Mouse (Mus musculus): ENCODE data around the gene Emc8. TPM values are rescaled to one million over a fixed set of nuclear protein-coding genes. Genes with fewer than 3 reads are reported as not detected.

Emc8 gene
- total RNA-seq, 1 experiment from 2014 or later, result 21.1 TPM

DNA sequence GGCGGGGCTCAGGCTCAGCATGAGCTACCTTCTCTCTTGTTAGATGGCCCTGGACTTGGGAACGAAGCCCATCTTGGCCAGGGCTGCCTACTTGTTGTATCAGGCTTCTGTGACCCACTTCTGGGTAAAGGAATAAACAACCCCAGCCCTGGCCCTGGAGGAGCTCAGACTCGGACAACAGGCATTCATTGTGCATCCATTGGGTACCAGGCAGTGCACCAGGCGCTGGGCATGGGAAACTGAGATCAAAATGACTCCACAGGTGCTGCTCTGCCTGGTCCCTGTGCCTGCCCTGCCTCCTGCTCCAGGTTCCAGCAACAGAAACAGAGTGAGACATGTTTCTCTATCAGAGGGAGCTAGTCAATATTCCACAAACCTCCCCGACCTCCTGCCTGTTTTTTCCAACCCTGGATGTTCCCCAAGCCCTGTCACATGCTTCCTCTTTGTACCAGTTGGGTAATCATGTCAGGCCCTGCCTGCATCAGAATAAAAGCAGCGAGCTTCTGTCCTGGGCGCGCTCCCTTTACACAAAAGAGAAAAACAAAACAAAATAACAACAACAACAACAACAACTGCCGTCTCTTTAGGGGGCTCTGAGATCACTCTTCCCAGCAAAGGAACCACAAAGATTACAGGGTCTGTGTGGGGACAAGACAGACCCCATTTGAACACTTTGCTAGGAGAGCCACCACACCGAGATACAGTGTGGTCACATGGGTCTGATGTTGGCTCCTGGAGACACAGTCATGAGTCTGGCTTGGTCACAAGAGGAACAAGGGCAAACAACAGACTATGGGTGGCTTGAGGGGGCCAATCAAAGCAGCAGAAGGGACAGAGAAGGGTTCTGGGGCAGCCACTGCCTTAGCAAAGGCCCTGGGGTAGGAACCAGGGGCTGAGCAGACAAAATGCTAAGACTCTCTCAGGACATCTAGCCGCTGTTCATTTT lies 48.9 kb downstream of the Emc8 start:
- ATAC-seq (ENCODE audit: extremely low read depth, insufficient number of reproducible peaks, low FRiP score, poor library complexity, severe bottlenecking), result no peak

DNA sequence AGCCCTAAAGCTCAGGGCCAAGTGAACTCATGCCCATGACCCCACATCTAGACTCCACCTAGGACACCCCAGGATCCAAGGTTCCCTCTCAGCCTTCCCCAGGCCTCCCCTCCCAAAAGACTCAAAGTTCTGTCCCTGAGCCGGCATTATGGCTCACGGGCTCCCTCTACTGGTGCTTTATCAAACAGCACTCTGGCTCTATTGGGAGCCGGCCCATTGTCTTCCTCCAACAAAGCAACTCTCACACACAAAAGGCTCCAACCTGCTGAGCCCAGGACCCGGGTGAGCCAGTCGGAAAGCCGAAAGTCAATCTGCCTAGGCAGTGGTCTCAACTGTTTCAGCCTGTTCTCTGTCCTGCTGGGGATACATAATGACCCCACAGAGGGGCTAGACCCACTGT lies 50.3 kb downstream of the Emc8 start:
- peak; percentile 60 for ATAC-seq (ENCODE audit: extremely low read depth, insufficient number of reproducible peaks, low FRiP score, poor library complexity, severe bottlenecking)

DNA sequence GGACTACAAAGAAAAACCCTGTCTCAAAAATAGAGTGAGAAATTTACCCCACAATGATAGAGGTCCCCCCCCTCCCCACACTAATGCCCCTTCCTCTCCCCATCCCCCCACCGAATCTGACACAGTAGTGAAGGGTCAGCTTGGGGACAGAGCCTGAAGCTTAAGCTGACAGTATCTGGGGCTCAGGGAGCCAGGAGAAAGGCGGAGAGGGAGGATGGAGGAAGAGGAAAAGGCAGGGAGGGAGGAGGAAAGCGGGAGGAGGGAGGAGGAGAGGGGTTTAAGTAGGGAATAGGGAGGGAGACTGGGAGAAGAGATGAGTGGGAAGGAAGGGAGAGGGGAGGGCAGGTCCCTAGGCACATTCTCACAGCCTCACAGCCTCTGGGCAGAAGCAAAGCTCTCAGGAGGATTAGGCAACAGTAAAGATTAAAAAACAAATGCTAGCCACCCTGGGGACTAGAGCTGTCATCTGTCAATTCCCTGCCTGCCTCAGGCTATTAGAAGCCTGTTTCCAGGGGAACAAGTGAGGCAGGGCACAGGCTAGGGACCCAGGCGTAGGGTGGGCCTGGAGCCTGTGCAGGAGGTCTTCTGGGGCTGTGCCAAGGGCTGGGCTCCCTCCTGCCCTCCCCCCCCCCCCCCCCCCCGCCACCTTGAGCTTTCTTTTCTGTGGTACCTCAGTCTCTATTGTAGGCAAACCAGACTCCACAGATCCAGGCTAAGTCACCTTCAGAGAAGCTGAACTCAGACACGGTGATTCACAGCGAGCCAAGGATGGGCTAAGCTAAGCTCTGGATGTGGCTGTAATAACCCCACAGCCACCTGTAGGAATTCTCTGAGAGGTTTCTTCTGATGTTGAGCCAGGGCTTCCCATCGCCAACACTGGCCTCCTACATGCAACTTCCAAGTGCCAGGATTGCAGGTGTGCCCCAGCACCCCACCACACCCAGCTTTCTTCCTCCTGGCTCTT lies 51.4 kb downstream of the Emc8 start:
- no peak for ATAC-seq (ENCODE audit: extremely low read depth, insufficient number of reproducible peaks, low FRiP score, poor library complexity, severe bottlenecking)

DNA sequence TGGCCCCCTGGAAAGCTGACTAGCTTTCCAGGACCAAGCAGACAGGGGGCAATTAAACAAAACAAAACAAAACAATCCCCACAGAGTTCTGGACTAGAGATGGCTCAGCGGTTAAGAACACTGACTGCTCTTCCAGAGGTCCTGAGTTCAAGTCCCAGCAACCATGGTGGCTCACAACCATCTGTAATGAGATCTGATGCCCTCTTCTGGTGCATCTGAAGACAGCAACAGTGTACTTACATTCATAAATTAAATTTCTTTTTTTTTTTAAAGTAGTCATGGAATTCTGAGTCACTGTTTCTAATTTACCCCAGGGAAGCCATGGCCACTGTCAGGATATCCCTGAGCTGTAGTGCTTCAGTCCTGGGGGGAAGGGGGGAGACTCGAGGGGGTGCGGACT lies 53.9 kb downstream of the Emc8 start:
- ATAC-seq (ENCODE audit: extremely low read depth, insufficient number of reproducible peaks, low FRiP score, poor library complexity, severe bottlenecking), result no peak

DNA sequence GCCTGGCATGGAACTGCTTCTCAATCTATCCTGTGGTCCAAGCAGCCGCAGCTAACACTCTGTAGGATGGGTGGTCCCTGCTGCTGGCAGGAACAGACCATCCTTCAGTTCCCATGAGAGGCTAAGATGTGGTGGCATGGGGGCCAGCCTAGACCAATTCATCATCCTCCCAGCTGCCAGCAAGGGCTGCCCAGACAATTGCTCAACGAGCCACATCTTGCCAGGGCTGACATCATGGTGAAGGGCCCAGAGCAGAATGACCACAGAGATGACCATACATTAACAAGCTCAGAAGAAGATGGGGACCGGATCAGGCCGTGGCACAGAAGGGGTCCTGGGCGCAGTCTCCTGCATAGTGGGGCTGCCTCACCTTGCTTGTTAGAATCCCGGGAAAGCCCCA lies 57.5 kb downstream of the Emc8 start:
- no peak for ATAC-seq (ENCODE audit: extremely low read depth, insufficient number of reproducible peaks, low FRiP score, poor library complexity, severe bottlenecking)

DNA sequence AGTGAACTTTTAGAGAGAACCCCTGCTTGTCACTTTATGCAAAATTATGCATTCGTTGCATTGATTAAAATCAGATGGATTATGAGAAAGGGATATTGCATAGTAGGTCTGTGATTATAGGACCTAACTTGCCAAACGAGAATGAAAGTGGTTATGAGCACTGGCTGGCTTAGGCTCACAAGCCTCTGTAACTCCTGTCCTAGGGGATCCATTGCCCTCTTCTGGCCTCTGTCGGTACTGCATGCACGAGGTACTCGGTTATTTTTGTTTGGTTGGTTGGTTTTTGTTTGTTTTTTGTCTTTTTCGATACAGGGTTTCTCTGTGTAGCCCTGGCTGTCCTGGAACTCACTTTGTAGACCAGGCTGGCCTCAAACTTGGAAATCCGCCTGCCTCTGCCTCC lies 60.5 kb downstream of the Emc8 start:
- peak; percentile 67 for ATAC-seq (ENCODE audit: extremely low read depth, insufficient number of reproducible peaks, low FRiP score, poor library complexity, severe bottlenecking)

DNA sequence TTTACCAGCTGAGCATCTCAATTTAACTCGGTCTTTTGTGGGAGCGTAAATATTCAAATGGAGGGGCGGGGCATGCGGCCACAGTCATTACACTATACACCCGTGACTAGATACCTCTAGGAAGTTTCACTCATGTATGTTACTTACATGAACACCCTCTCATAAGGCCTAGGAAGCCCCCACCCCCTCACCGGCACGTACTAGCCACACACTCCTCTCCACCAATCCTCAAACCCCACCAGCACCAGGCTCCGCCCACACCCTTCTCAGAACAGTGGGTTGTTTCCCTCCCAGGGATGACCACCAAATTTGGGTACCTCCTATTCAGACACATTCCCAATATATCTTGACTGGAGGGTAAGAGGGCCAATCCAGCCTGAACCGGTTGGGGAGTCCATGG lies 60.9 kb downstream of the Emc8 start:
- no peak for ATAC-seq (ENCODE audit: extremely low read depth, insufficient number of reproducible peaks, low FRiP score, poor library complexity, severe bottlenecking)

Other genes starting within 250 kb of the Emc8 start
- 0.70 and 0.86 TPM in 2 replicates for gene Gins2, start 79.3 kb downstream of the Emc8 start, total RNA-seq (2017)
- not detected in 2 replicates for gene 1190005I06Rik, start 20.9 kb downstream of the Emc8 start, total RNA-seq (2017)
- gene Gm27021, start 494 bp downstream of the Emc8 start, total RNA-seq (2017), result not detected in 2 replicates
- 180 and 197 TPM in 2 replicates for gene Cox4i1, start 351 bp downstream of the Emc8 start, total RNA-seq (2017)
- 139 and 159 TPM in 2 replicates for gene Irf8, start 67.8 kb upstream of the Emc8 start, total RNA-seq (2017)